Mouse (Mus musculus) urinary bladder, adult 2 months (tissue): ENCODE measurements around the gene Pxk. TPM values are rescaled to one million over a fixed set of nuclear protein-coding genes. Genes with fewer than 3 reads are reported as not detected.

Source experiments
- DNase-seq: peaks from one replicate; pipeline ENCODE4 v3.0.0; 2022; ENCODE audit warnings: low spot score
- polyA plus RNA-seq: library from polyadenylated mRNA; depleted of rRNA; stranded (reverse); fragments of >200 nt; gene quantifications from 2 replicates; pipeline ENCODE4 v1.2.3, GENCODE M21; 2012; rRNA removed

Pxk gene
- polyA plus RNA-seq, 1 experiment = 52.0 TPM

DNA sequence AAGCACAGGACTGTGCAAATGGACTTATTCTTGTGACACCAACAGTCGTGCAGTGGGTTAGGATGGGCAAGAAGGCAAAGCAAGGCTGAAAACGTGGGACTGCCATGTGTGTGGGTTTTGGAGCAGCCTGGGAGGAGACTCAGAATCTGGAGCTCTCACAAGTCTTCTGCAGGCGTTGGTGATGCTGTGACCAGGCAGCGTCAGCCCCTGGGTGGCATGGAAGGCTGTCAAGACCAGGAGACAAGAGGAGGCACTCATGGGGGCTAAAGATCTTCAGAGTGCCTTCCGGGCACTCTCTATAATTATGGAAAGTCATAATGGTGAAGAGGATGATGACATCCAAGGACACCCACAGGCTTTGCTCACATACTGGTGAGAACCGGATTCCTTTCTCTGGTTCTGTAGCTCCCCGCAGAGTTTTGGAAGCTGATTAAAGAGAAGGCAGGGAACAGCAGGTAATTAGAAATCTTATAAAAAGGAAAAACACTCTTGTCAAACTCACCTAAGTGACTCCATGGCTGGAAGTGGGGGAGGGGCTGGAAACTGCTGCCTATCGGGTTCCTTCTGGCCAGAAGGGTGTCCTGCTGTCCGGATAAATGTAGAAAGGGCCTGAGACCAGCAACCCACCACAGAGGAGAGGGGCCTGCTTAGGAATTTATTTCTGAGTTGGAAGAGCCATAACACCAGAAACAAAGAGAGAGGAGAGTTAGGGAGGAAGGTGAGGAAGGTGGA is 108.3 kb downstream of the Pxk start:
- DNase-seq = no peak

DNA sequence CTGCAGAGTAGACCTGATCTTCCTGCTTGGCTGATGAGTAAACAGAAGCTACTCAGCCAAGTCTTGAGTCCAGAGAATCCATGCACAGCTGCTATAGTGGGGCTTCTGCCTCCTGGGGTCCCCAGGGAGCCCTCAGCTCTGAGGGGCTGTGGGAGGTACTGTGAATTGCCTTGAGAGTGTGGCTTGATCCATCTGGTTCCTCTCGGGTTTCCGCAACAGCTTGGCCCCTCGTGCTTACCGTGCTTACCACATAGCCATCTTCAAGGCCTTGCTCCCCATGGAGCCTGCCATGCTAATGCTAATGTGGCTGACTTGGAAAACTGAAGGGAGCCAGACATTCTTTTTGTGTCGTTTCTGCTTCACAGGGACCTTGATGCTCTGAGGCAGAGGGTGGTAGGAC is 109.1 kb downstream of the Pxk start:
- DNase-seq = no peak

DNA sequence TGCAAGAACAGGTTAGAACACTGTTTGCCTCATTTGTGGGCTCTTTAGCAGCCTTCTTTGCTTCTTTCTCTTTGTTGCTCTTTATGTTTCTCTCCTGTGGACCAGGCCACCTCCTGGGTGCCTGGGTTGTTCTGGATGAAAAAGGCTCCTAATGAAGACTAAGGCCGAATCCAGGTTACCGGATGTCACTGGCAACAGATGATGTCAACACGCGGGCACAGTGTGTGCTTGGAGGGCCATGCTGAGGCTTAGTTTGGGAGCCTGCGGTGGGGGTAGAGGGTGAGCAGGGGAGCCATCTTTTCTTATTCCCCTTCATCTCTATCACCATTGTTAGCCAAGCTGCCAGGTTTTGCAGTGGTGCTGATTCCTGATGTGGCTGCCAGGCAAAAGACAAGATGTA is 109.5 kb downstream of the Pxk start:
- DNase-seq = no peak

DNA sequence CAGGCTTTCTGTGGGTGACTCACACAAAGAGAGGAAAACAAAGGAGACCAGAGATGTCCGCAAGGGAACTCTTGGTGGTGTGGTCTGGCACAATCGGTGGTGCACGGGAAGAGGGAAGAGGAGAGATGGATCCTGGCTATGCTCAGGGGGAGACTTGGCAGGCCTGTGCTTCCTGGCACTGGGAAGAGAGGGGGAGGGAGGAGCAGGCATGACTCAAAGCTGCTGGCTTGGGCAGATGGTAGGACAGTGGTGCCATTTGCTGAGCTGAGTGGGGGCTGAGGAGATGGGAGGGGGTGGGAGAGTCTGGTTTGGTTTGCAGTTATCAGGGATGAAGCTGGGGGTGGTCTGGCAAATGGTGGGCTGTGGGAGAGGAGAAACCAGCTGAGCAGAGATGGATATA is 110.9 kb downstream of the Pxk start:
- DNase-seq = no peak

DNA sequence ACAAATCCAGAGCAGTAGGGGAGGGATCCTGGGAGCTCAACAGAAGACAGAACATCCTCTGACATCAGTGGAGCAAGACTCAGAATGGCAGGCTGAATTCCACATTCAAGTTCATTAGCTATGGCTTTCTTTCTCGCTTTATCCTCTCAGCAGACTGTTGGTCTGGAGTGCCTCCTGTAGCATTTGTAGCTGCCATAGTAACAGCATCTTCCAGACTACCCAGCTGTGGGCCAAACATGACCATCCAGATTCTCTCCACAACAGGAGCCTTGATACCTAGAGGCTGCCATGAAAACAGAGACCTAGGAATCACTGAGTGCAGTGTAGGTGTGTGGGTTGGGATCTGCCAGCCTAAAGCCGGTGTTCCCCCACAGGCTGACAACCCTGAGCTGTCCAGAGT is 111.9 kb downstream of the Pxk start:
- no peak for DNase-seq

DNA sequence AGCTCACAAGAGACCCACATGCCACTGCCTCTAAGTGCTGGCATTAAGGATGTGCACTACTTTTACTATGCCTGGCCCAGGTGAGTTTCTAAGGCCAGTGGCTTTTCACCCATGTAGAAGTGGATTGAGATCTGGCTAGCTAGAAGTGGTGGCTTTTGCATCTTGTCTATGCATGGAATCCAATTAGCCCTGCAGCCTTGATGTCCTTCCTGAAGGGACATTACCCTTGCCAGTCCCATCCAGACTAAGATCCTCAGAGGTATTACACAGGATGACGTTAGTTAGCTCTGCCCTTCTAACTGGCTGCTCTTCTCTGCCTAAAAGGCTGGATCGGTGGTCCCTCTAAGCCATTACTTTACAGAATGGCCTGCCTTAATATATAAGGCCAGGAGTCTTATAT is 115.0 kb downstream of the Pxk start:
- DNase-seq = no peak

DNA sequence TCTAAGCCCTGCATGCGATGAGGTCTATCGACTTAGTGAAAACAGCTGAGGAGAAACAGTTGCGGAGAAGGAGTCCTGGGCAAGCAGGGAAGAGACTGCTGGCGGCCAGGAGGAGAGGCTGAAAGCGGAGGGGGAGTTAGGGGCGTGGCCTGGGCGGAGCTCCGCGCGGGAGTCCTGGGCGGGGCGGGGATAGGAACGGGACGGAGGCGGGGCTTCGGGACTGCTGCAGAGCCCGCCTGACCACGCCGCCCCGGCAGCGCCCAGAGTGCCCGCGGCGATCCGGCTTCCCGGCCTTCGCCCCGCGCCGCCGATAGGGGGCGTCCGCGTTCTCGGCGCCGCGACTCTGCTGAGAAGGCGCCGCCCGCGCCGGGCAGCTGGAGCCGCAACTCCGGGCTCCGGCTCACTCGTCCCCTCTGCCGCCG is 115.8 kb downstream of the Pxk start, which contains the start of gene Kctd6:
TSS of gene Kctd6 (plus strand) at position 338 of the 422 bp plus-strand sequence.
- peak; percentile 97 for DNase-seq

Other genes starting within 250 kb of the Pxk start
- not detected in 2 replicates for gene Gm45521, start 140.9 kb upstream of the Pxk start, polyA plus RNA-seq
- gene Dnase1l3, start 103.6 kb upstream of the Pxk start, polyA plus RNA-seq = 0.52 and 0.68 TPM in 2 replicates
- gene Abhd6, start 95.3 kb upstream of the Pxk start, polyA plus RNA-seq = 30.7 and 33.5 TPM in 2 replicates
- gene Rpp14, start 17.8 kb upstream of the Pxk start, polyA plus RNA-seq = 27.3 and 31.9 TPM in 2 replicates
- 112 and 136 TPM in 2 replicates for gene Pdhb, start 74.8 kb downstream of the Pxk start, polyA plus RNA-seq
- gene Kctd6, start 115.9 kb downstream of the Pxk start, polyA plus RNA-seq = 13.3 and 13.7 TPM in 2 replicates
- 0.14 and 0.15 TPM in 2 replicates for gene Acox2, start 161.1 kb downstream of the Pxk start, polyA plus RNA-seq
- 1.5 and 1.8 TPM in 2 replicates for gene Fam107a, start 219.8 kb downstream of the Pxk start, polyA plus RNA-seq